Mouse (Mus musculus) bone marrow, adult 2 months (tissue): ENCODE measurements around the gene Rybp. TPM values are rescaled to one million over a fixed set of nuclear protein-coding genes. Genes with fewer than 3 reads are reported as not detected.

Experiments
- H3K27ac ChIP-seq: fragments of 200-500 bp; 2 replicates; pipeline ENCODE4 v1.5.1; 2012; ENCODE audit warnings: low read depth, mild to moderate bottlenecking, control low read depth, inconsistent platforms, low read length; ENCODE audit not compliant: control insufficient read depth, poor library complexity, insufficient read depth
- H3K4me1 ChIP-seq: fragments of 200-500 bp; 2 replicates; pipeline ENCODE4 v1.6.1; 2011; ENCODE audit warnings: low read length; ENCODE audit not compliant: control insufficient read depth, insufficient read depth
- H3K4me3 ChIP-seq: fragments of 200-500 bp; replicated peaks from 2 replicates; pipeline ENCODE3; 2011; ENCODE audit warnings: mild to moderate bottlenecking, low read depth, low read length, control low read depth; ENCODE audit not compliant: control insufficient read depth
- CTCF ChIP-seq: fragments of 200-500 bp; IDR thresholded peaks from 2 replicates; pipeline ENCODE4 v1.5.1; 2011; ENCODE audit warnings: low read length, control low read depth; ENCODE audit not compliant: control insufficient read depth, insufficient read depth
- POLR2A ChIP-seq: fragments of 200-500 bp; IDR thresholded peaks from 2 replicates; pipeline ENCODE4 v1.6.1; 2011; ENCODE audit warnings: low read depth, mild to moderate bottlenecking, control low read depth, low read length, borderline replicate concordance; ENCODE audit not compliant: control insufficient read depth
- WGBS: fragments of 180-500 bp; shearing (Covaris S2); methylation state at CpG from one replicate; pipeline ENCODE4 v1.1.7; 2018; 5-methylcytosine and 5-hydroxymethylcytosine counted together
- polyA plus RNA-seq: library from polyadenylated mRNA; stranded (reverse); fragments of >200 nt; gene quantifications from 2 replicates; pipeline ENCODE4 v1.2.4, GENCODE M21; 2011; ENCODE audit warnings: low replicate concordance; ENCODE audit not compliant: missing spikeins, insufficient read depth, insufficient read length

Gene Rybp
- polyA plus RNA-seq: 9.1 and 23.5 TPM in 2 replicates

DNA sequence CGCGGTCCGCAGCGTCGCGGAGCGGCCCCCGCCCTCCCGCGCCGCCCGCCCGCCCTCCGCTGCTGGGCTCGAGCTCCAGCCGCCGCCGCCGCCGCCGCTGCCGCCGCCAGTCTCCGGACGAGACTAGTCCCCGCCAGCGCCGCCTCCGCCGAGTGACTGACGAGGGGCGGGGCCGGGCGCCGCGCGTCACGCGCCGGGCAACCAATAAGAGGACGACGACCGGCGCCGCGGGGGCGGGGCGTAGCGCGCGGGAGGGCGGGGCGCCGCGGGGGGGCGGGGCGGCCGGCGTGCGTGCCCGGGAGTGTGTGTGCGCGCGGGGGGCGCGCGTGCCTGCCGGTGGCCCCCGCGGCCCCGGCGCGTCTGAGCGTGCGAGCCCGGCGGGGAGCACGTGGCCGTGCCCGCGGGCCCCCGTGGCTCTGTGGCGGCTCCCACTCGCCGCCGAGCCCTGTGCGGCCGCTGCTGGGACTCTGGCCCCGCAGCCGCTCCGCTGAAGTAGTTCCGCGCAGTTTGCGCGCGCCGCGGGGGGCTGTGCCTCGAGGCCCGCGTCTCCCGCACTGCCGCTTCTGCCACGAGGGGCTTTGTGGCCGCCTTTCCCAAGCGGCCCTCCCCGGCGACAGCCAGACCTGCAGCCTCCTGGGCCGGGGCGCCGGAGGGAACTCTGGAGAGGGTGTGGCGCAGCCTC lies at the start of gene Rybp:
TSS of gene Rybp (minus strand) at position 152 of the 682 bp plus-strand sequence.
- WGBS: under 1% methylated on average over 95 of the region's 112 CpGs
- Histone ChIP-seq H3K27ac (peak within 1 kb of the TSS; percentile 94), H3K4me3 (peak within 1 kb of the TSS; percentile 64), H3K4me1 (peaks cover 2% of the 10 kb centered on the region; the same call in 1 of the 2 replicates)
- TF ChIP-seq POLR2A: peak; percentile 38; the same call in 1 of the 2 replicates
- TF ChIP-seq CTCF: no peak

DNA sequence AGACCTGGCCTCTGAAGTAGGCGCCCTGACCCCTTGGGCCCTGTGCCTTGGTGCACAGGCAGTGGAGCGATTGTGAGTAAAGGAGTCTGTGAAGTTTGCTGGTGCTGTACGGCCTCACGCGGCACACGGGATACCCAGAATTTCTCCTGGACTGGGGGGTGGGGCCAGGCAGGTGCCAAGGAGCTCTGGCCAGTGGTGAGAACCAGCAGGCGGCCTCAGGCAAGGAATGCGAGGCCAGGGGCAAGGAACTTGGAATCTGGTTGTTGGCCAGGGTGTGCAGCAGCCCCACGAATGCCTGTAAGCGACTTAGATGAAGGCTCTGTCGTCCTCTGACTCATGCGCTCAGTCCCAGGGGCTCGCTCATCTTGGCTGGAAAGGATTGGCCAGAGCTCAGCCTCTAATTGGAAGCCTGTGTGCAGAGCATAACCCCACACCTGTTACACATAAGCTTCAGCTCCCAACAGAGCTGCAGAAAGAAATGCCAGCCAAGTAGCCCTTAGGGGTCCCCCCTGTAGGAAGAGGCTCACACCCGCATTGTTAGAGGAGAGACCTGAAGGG lies 49.4 kb upstream of the Rybp start:
- H3K4me3 ChIP-seq: no peak overlapping the region
- WGBS: 84% methylated on average over 14 of the region's 14 CpGs
- peaks cover 6% of the 10 kb centered on the region; the same call in 1 of the 2 replicates for H3K4me1 ChIP-seq
- H3K27ac ChIP-seq: no peak overlapping the region
- TF ChIP-seq POLR2A (no peak), CTCF (no peak)

DNA sequence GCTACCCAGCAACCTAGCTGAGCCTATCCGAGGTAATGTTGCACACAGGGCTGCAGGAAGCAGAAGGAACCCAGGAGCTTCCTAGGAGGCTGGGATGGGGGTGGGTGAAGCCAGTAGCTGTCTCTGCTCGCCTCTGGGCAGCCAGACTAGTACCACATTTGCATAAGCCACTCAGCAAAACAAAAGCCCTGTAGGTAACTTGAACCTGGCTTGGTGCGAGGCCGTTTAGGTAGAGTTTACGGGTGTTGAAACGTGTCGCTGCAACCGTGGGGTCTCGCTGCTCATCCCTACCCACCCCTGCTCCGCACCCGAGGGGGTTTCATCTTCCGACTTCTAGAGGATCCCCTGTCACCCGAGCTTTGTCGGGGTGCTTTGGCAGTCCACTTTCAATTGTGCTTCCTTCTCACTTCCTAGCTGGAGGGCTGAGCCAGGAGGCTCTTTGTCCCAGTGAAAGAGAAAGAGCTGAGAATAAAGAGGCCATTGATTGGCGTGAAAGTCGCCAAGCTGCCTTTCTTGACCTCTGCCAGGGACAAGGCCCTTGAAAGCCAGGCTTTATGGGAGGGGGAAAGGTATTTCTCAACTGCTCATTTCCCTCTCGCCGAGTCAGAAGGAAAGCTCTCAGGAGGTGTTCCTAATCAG lies 48.3 kb upstream of the Rybp start:
- WGBS: 14% methylated on average over 18 of the region's 18 CpGs
- Histone ChIP-seq H3K4me1 (peaks cover 3% of the 10 kb centered on the region; the same call in 1 of the 2 replicates), H3K27ac (peak overlapping the region; percentile 40; the same call in 1 of the 2 replicates), H3K4me3 (peak overlapping the region; percentile 12)
- TF ChIP-seq POLR2A (no peak), CTCF (no peak)

DNA sequence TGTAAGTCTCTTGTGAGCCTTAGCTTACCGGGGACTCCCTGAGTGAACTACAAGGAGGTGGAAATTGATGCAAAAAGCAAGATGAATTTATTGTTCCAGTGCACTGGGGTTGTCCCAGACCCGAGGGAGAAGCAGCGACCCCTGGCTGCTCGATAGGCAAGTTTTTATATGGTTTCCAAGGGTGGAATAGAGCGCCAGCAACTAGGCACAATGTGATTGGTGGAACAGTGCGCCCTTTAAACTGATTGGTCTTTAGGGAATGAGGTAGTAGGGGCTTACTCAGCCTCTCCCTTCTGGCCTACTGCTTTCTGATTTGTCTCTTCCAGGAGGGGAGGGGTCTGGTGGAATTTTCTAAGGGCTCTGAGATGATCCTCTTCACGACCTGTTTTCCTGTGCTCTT lies 46.5 kb upstream of the Rybp start:
- Histone ChIP-seq H3K4me3 (no peak overlapping the region), H3K27ac (no peak overlapping the region), H3K4me1 (peaks cover 3% of the 10 kb centered on the region; the same call in 1 of the 2 replicates)
- WGBS: 49% methylated on average over 7 of the region's 7 CpGs
- TF ChIP-seq POLR2A (no peak), CTCF (no peak)

DNA sequence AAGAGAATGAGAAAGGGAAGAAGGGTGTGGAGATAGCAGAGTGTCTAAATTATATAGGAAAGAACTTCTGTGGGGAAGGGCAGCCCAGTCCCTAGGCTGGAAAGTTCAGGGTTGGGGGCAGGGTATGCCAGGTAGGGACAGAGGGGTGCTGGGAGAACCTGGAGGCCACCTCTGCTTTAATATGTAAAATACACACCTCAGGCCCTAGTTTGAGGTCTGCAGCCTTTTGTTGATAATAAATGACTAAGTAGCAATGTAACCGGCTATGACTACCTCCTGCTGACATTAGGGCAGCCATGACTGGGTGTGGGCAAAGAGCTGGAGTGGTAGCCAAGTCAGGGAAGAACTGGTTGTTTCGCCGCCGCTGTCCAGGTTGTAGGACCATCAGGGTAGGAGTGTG lies 45.2 kb upstream of the Rybp start:
- Histone ChIP-seq H3K4me1 (peaks cover 3% of the 10 kb centered on the region; the same call in 1 of the 2 replicates), H3K27ac (no peak overlapping the region), H3K4me3 (no peak overlapping the region)
- 82% methylated on average over 4 of the region's 4 CpGs for WGBS
- no peak for TF ChIP-seq CTCF
- TF ChIP-seq POLR2A: no peak

DNA sequence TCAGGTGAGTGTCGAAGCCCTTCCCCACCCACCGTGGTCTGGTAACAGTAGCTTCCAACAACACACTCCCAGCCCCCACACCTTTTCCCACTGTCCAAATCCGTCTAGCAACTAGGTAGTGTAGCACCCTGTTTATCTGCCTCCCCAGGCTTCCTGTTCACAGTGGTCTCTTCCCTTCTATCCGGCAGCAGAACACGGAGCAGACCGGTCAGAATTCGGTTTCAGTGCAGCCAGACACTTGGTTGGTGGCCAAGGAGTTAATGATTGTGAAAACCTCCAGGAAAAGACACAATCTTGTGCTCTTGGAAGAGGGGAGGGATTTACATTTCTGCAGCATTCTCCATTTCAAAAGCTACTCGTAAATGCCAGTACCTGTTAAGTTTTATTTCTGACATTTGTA lies 44.3 kb upstream of the Rybp start:
- Histone ChIP-seq H3K4me3 (no peak overlapping the region), H3K4me1 (peaks cover 3% of the 10 kb centered on the region; the same call in 1 of the 2 replicates), H3K27ac (no peak overlapping the region)
- 15% methylated on average over 8 of the region's 8 CpGs for WGBS
- TF ChIP-seq CTCF: no peak
- no peak for TF ChIP-seq POLR2A

DNA sequence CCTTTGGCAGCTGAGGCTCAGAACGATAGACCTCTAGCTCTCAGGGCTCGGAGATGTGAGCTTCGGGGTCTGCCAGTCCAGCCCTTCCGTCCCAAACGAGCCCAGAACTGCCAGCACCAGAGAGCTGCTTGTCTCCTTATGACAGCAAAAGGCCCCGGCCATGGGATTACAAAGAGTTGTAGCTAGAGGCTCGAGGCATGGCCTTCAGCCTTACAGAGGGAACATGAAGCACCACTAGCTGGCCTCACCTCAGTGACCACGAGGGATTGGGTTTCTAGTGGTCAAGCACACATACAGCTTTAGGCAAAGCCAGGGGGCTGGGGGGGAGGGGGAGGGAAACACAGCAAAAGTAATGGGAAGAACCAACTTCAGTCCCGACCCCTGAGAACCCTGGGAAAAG lies 43.8 kb upstream of the Rybp start:
- WGBS: 64% methylated on average over 9 of the region's 9 CpGs
- Histone ChIP-seq H3K27ac (no peak overlapping the region), H3K4me1 (peaks cover 3% of the 10 kb centered on the region; the same call in 1 of the 2 replicates), H3K4me3 (no peak overlapping the region)
- TF ChIP-seq CTCF (no peak), POLR2A (no peak)

DNA sequence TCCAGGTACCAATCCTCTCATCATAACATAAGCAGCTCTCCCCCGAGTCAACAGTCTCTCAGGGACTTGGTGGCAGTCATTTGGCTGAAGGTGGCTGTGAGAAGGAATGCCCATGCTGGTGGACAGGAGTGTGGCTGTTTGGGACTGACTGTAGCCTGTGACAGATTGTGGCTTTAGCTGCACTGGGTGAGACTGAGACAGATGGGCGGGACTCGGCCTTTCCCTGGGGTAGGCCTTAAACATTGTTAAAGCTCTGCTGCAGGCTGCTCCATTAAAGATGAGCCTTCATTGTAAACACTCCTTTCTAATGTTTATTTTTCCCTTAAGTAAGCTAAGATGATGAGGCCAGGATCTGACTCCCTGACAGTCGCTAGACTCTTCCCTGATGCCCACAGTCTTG lies 42.3 kb upstream of the Rybp start:
- TF ChIP-seq POLR2A: no peak
- TF ChIP-seq CTCF: no peak
- Histone ChIP-seq H3K4me1 (0 out of 2 replicates have a peak, but pooled peaks cover 2% of the 10 kb centered on the region), H3K27ac (no peak overlapping the region), H3K4me3 (no peak overlapping the region)
- 76% methylated on average over 4 of the region's 4 CpGs for WGBS
